Mouse (Mus musculus) embryonic facial prominence, embryonic 12.5 days (tissue): Measurements from ENCODE around the gene Pi4ka. TPM values are rescaled to one million over a fixed set of nuclear protein-coding genes. Genes with fewer than 3 reads are reported as not detected.
"Not testable (repeated sequence)": the region's sequence is repeated elsewhere in the genome, so short reads cannot be mapped to it uniquely, and the experiment has no call there.

ENCODE experiments used
- ATAC-seq: fragments of 200-750 bp; cut with Nextera tagmentation; 2 replicates; pipeline ENCODE4 v1.8.0; 2017; ENCODE audit not compliant: insufficient number of reproducible peaks, insufficient read depth, low FRiP score, low TSS enrichment
- H3K27ac ChIP-seq: fragments of 300-500 bp; sonication (generic); 2 replicates; pipeline ENCODE4 v1.5.1; 2016; ENCODE audit warnings: mild to moderate bottlenecking
- H3K27me3 ChIP-seq: fragments of 300-500 bp; sonication (generic); 2 replicates; pipeline ENCODE4 v1.6.1; 2016; ENCODE audit warnings: mild to moderate bottlenecking, moderate library complexity
- H3K36me3 ChIP-seq: fragments of 300-500 bp; sonication (generic); 2 replicates; pipeline ENCODE4 v1.6.1; 2016; ENCODE audit warnings: mild to moderate bottlenecking
- H3K4me1 ChIP-seq: fragments of 300-500 bp; sonication (generic); 2 replicates; pipeline ENCODE4 v1.6.1; 2016
- H3K4me2 ChIP-seq: fragments of 300-500 bp; sonication (generic); replicated peaks from 2 replicates; pipeline ENCODE4 v1.6.1; 2016; ENCODE audit warnings: mild to moderate bottlenecking, moderate library complexity
- H3K4me3 ChIP-seq: fragments of 300-500 bp; sonication (generic); 2 replicates; pipeline ENCODE4 v1.5.1; 2016; ENCODE audit warnings: mild to moderate bottlenecking
- H3K9ac ChIP-seq: fragments of 300-500 bp; sonication (generic); 2 replicates; pipeline ENCODE4 v1.6.1; 2016; ENCODE audit warnings: mild to moderate bottlenecking, moderate library complexity
- H3K9me3 ChIP-seq: fragments of 300-500 bp; sonication (generic); 2 replicates; pipeline ENCODE4 v1.6.1; 2016; ENCODE audit warnings: mild to moderate bottlenecking, moderate library complexity
- WGBS: fragments of 180-500 bp; shearing (Covaris S2); methylation state at CpG from one replicate; pipeline ENCODE4 v1.1.7; 2016; 5-methylcytosine and 5-hydroxymethylcytosine counted together
- polyA plus RNA-seq: library from polyadenylated mRNA; unstranded; fragments of >200 nt; fragmentation: Nextera tagmentation; extraction: Ambion mirVana; gene quantifications from 2 replicates; pipeline ENCODE4 v1.2.1, GENCODE M21; 2016

The Pi4ka gene
- polyA plus RNA-seq, 1 experiment from 2014 or later = 44.6 TPM

DNA sequence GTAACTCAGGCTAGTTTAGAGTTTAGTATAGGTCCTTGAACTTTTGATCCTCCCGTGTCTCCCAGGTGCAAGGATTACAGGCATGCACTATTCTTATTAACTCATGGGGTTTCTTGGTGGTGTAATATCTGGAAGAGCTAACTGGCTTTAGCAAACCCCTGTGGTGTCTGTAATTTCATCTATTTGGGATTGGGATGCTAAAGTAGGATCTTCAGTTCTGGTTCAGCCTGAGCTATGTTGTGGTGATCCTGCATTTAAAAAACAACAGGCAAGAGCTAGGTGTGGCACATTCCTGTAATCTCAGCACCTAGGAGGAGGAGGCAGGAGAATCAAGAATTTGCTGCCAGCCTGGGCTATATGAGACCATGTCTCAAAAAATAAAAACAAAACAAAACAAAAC lies 161.1 kb downstream of the Pi4ka start:
- H3K27ac ChIP-seq = no peak overlapping the region
- H3K4me3 ChIP-seq = no peak overlapping the region
- H3K9ac ChIP-seq = no peak overlapping the region
- H3K36me3 ChIP-seq = no peaks in the 10 kb centered on the region
- H3K4me2 ChIP-seq = no peak overlapping the region
- WGBS = 68% methylated on average over 1 of the region's 1 CpGs
- peaks cover 8% of the 10 kb centered on the region for H3K4me1 ChIP-seq
- no peaks in the 10 kb centered on the region for H3K27me3 ChIP-seq
- ATAC-seq = no peak
- H3K9me3 ChIP-seq = no peaks in the 10 kb centered on the region

DNA sequence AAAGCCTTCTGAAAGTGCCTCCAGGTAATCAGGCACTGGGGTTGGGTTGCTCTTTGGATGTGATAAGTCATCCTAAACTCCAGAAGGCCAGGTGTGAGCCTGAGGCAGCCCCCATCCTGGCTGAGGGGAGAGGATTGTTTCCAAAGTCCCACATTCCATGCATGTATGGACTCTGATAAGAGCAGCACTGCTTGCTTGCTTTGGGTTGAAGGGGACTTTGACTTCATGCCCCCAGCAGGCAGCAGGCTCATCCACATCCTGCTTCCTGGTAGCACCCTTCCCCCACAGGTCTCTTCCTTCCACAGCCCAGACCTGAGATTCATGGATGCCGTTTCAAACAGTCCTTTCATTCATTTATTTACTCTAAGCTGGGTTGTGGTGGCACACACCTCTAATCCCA lies 162.4 kb downstream of the Pi4ka start:
- no peak overlapping the region for H3K4me2 ChIP-seq
- no peaks in the 10 kb centered on the region for H3K36me3 ChIP-seq
- no peak overlapping the region for H3K4me3 ChIP-seq
- no peak for ATAC-seq
- H3K4me1 ChIP-seq = peaks cover 17% of the 10 kb centered on the region
- H3K9ac ChIP-seq = no peak overlapping the region
- H3K27ac ChIP-seq = no peak overlapping the region
- no peaks in the 10 kb centered on the region for H3K27me3 ChIP-seq
- WGBS = 58% methylated on average over 1 of the region's 1 CpGs
- H3K9me3 ChIP-seq = no peaks in the 10 kb centered on the region

GRCm38 (mm10) chr16:17239409-17239808 lies 166.7 kb downstream of the Pi4ka start:
- no peak overlapping the region for H3K4me2 ChIP-seq
- no peak overlapping the region for H3K4me3 ChIP-seq
- WGBS = 76% methylated on average over 2 of the region's 2 CpGs
- H3K27me3 ChIP-seq = no peaks in the 10 kb centered on the region
- no peak for ATAC-seq
- H3K9me3 ChIP-seq = no peaks in the 10 kb centered on the region
- no peak overlapping the region for H3K27ac ChIP-seq
- no peaks in the 10 kb centered on the region for H3K36me3 ChIP-seq
- peaks cover 40% of the 10 kb centered on the region for H3K4me1 ChIP-seq
- H3K9ac ChIP-seq = no peak overlapping the region

DNA sequence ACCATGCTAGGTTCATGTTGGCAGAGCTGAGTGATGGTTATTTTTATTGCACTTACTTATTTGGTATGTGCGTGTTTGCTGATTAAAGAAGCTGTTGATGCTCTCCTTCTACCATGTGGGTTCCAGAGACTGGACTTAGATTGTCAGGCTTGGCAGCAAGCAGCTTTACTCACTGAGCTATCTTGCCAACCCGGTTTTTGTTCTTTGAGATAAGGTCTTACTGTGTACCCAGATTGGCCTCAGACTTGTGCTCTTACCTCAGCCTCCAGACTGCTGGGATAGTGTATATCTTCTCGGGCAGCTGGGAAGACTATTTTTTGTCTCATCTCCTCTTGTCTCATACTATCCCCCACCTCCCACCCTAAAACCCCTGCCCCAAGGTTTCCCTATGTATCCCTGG lies 168.5 kb downstream of the Pi4ka start:
- H3K4me2 ChIP-seq = no peak overlapping the region
- H3K9ac ChIP-seq = no peak overlapping the region
- no peak for ATAC-seq
- WGBS = 88% methylated on average over 3 of the region's 3 CpGs
- H3K27me3 ChIP-seq = no peaks in the 10 kb centered on the region
- H3K27ac ChIP-seq = no peak overlapping the region
- H3K4me1 ChIP-seq = peaks cover 32% of the 10 kb centered on the region
- no peak overlapping the region for H3K4me3 ChIP-seq
- no peaks in the 10 kb centered on the region for H3K9me3 ChIP-seq
- no peaks in the 10 kb centered on the region for H3K36me3 ChIP-seq

- WGBS = 46% methylated on average over 9 of the region's 9 CpGs
These were observed 171.0 kb downstream of the Pi4ka start for GRCm38 (mm10) chr16:17234916-17235665.

DNA sequence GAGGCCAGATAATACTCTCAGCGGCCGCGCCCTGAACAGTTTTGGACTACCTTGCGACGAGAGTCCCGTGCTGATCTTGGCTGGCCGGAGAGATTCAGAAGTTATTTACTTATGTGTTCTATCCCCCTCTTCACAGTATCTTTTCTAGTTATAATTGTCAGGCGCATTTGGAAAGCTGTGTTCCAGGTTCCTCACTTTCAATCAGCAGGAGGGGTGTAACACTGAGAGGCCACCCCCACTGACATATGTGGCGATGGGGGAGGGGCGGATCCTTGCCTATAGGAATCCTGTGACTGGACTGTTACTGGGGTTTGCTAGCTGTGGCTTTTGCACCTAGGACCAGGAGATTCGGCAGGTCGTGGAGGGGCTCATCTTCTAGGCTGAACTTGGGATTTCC lies 171.6 kb downstream of the Pi4ka start:
- no peak for ATAC-seq
- Histone ChIP-seq H3K36me3 (no peaks in the 10 kb centered on the region), H3K4me3 (peak overlapping the region; percentile 88), H3K27ac (peak overlapping the region; percentile 92), H3K4me2 (peak overlapping the region; percentile 94), H3K9ac (peak overlapping the region; percentile 75), H3K4me1 (peaks cover 27% of the 10 kb centered on the region), H3K27me3 (no peaks in the 10 kb centered on the region), H3K9me3 (peaks cover 4% of the 10 kb centered on the region; the same call in 1 of the 2 replicates)
- 2% methylated on average over 12 of the region's 12 CpGs for WGBS

More at GRCm38 (mm10) chr16:17234916-17235665, 171.0 kb downstream of the Pi4ka start:
- Histone ChIP-seq H3K4me2 (peak overlapping the region; percentile 94), H3K36me3 (no peaks in the 10 kb centered on the region), H3K27me3 (no peaks in the 10 kb centered on the region), H3K27ac (peak overlapping the region; percentile 38; the same call in 1 of the 2 replicates), H3K9ac (peak overlapping the region; percentile 75), H3K4me3 (peak overlapping the region; percentile 88), H3K9me3 (no peaks in the 10 kb centered on the region; the same call in 1 of the 2 replicates), H3K4me1 (peaks cover 32% of the 10 kb centered on the region)
- ATAC-seq = no peak

DNA sequence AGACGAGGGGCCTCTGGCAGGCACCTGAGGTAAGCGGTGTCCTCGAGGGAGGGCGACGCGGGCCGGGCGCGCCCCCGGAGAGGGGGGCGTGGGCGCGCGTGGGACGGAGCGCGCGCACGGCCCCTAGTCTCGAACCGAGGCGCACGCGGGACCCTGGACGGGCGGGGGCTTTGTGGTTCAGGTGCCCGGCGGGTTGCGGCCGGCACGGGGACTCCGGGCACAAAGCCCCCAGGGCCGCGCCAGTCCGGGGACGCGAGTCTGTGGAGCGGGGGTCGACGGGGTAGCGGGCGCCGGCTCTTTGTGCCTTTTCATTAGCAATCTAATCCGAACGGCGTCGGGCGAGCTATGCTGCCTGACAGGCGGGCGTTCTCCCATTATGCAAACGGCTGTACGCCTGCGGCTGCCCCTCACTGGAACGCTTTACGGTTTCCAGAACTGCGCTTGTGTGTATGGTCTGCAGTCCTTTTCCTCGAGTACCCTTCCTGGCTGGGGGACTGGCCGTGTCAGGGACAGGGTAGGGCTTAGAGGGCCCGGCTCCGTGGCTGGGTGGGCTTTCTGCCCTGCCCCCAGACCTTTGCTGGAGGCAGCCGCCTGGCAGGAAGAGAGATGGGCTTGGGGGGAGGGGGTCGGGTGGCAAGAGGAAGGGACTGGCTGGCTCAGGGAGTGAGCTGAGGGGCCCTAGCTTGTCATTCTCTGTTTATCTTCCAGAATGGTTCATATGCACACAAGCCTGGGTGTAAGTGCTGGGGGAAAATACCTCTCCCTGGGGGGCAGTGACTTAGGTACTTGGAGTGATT lies 172.2 kb downstream of the Pi4ka start:
- Histone ChIP-seq H3K27ac (peak overlapping the region; percentile 92), H3K9me3 (peaks cover 5% of the 10 kb centered on the region; the same call in 1 of the 2 replicates), H3K9ac (peak overlapping the region; percentile 75), H3K27me3 (no peaks in the 10 kb centered on the region), H3K4me2 (peak overlapping the region; percentile 94), H3K4me1 (peaks cover 24% of the 10 kb centered on the region), H3K36me3 (no peaks in the 10 kb centered on the region), H3K4me3 (peak overlapping the region; percentile 88)
- WGBS = under 1% methylated on average over 62 of the region's 62 CpGs
- peak; percentile 68 for ATAC-seq

DNA sequence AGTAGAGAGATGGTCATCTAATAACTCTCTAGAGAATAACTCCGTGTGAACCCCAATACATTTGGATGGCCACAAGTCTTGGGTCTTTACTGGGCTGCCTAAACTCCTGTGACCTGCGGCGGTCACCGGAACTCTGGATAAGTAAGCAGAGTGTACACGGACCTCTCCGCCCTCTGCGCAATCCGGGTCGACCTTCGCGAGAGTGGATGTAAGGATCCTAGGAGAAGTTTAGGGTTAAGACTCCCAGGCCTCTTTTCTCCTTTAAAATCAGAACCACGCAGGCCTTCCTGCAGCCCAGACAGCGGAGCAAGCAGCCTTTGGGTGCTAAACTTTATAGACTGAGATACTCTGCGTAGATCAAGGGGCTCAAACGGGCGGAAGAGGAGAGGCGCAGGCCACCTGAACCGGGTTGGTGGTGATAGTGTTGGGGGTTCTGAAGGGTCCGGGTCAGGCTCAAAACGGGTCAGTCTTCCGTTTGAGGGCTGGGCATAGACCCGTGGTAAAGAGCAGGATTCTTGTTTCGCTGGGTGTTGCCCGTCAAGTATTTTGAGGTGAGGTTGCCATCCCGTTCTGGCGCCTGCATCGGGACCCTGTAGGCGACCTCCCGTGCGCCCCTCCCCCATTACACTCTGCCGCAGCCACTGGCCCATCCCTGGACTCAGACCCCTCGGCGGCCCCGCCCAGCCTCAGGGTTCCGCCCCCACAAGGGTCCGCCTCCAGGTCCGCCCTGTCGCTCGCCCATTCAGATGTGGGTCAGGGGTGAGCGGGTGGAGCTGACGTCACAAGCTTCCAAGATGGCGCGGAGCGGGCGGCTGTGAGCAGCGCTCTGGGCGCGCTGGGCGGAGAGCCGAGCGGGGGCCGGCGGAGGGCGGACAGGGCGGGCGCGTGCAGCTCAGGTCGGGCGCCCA lies 173.1 kb downstream of the Pi4ka start, which contains the start of gene Hic2:
Hic2 (plus strand) TSS at position 779 of the 908 bp plus-strand sequence.
- under 1% methylated on average over 59 of the region's 59 CpGs for WGBS
- H3K9me3 ChIP-seq = peaks cover 5% of the 10 kb centered on the region; the same call in 1 of the 2 replicates
- H3K4me1 ChIP-seq = peaks cover 22% of the 10 kb centered on the region
- H3K4me2 ChIP-seq = peak within 1 kb of the TSS; percentile 94
- H3K27me3 ChIP-seq = no peaks in the 10 kb centered on the region
- peak; percentile 98 for ATAC-seq
- no peaks in the 10 kb centered on the region for H3K36me3 ChIP-seq
- peak within 1 kb of the TSS; percentile 88 for H3K4me3 ChIP-seq
- peak within 1 kb of the TSS; percentile 75 for H3K9ac ChIP-seq
- peak within 1 kb of the TSS; percentile 92 for H3K27ac ChIP-seq

- not testable (repeated sequence) for H3K36me3 ChIP-seq, H3K27ac ChIP-seq, H3K9me3 ChIP-seq, ATAC-seq, H3K4me2 ChIP-seq, H3K9ac ChIP-seq, H3K27me3 ChIP-seq, H3K4me3 ChIP-seq
- 93% methylated on average over 2 of the region's 2 CpGs for WGBS
- peaks cover 21% of the 10 kb centered on the region for H3K4me1 ChIP-seq
These were observed 174.6 kb downstream of the Pi4ka start for GRCm38 (mm10) chr16:17231523-17231922.
